Mouse (Mus musculus) kidney, postnatal 25 days (tissue): ENCODE results near the gene Kmt2e.

Experiments used
- DNase-seq, 2 experiments: peaks; one replicate each; pipeline ENCODE4 v3.0.0; 2021; ENCODE audit warnings: mixed read lengths in 2 of 2

Kmt2e gene

DNA sequence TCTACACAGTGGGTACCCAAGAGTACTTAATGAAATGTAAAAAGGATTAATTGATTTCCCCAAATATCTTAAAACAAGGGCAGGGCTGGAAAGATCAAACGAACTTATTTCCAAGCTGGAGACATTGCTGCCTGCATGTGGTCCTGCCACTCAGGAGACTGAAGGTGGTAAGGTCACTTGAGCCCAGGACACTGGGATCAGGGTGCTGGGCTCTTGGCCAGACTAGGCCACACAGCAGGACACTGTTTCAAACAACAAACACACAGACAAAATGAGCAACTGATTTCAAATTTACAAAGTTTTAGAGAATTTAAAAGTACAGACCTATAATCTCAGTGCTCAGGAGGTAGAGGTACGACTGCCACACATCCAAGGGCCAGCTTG, 23.5 kb upstream of the Kmt2e start:
- peak in 1 of 2 experiments; percentile 68 for DNase-seq

DNA sequence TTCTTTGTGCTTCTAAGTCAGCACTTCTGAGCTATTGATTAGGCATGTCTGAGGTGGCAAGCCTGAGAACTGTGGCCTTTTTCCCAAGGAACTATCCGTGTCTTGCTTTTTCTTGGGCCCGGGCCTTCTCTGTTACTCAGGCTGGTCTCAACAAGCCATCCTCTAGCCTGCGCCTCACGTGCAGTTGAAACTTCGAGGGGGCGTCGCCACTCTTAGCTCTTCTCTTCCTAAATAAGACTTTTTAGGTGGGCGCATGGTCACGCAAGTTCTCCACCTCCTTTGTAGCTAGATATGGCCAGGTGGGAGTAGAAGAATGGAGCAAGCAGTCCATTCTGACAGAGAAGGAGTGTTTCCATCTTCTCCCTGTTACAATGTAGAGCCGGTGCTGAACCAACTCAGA, 22.6 kb upstream of the Kmt2e start:
- no peak for DNase-seq

DNA sequence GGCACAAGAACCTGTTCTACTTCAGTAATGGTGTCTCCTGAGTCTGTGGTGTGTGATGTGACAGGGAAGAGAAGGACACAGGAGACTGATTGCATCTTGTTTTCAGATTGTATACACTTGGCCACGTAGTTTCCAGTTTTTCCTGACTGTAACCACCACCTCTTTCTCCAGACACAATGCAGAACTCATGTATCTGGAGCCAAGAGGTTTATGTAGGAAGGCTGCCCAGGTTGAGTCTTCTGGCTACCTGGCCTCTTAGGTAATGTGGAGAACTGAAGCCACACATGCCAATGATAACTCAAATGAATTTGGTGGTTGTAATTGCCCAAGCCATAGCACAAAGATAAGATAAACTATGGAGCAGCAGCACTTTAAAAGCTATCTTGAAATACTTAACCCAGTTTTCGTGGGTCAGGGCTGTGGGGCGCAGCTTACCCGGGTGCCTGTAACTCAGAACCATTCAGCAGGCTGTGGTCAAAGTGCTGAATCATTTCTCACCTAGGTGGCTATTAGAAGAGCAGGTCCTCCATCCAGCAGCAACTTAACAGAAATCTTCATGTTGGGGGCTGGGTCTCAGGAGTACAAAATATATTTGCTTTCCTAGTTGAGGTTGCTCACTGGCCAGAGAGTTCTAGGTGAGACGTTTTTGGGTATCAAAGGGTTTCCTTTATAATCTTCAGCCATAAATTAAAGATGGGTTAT, 21.8 kb upstream of the Kmt2e start:
- no peak for DNase-seq

DNA sequence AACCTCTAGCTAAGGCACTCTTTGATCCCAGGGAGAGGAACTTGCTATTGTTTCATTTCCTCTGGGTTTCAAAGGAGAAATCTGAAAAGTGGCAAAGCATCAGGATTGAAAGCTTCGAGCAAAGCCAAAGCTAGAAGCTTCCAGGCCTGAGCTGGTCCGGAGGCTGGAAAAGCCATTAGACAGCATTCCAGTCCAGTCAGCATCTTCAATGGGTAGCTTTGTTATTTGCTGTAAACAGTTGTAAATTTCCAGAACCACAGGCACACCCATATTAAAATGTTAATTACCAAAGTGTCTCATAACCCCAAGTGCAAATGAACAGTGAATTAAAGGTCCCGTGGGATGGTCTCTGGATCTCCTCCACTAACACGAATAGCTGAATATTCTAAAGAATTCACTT, 21.2 kb upstream of the Kmt2e start:
- DNase-seq, result peak; percentile 51 to 66

DNA sequence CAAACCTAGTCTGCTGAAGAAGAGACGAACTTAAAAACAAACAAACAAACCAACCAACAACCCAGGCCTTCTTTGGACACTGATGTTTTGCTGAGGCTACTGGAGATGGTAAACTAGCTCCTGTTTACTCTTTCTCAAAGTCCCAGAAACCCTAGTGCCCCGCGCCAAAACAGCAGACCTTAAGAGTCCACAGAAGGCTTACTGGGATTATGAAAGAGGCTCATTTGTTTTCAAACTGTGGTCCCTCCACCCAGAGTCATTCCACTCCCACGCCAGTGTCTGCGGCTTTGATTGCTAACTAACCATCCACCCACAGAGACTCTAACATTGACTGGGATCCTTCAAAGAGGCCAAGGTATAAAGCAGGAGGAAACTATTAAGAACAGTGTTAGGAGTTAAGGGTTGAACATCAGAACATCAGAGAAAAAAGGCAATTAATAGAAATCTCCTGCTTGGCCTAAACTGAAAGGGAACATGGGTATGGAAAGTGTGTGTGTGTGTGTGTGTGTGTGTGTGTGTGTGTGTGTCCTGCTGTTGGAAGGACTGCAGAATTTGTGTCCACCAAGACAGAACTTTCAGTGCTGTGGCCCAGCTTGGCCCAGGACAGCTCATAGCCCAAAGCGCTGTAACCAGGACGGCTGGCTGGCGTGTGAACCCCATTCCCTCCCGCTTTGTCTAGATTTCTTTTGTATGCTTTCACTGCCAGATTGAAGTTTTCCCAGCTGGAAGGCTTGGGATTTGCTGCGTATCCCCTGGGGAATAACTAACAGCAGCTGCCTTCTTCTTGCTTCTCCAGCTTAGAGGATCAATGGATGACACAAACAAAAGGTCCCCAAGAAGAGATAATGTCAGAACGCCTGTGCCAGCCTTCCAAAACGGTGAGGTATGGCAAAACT, 20.4 kb upstream of the Kmt2e start:
- peak; percentile 37 to 60 for DNase-seq

DNA sequence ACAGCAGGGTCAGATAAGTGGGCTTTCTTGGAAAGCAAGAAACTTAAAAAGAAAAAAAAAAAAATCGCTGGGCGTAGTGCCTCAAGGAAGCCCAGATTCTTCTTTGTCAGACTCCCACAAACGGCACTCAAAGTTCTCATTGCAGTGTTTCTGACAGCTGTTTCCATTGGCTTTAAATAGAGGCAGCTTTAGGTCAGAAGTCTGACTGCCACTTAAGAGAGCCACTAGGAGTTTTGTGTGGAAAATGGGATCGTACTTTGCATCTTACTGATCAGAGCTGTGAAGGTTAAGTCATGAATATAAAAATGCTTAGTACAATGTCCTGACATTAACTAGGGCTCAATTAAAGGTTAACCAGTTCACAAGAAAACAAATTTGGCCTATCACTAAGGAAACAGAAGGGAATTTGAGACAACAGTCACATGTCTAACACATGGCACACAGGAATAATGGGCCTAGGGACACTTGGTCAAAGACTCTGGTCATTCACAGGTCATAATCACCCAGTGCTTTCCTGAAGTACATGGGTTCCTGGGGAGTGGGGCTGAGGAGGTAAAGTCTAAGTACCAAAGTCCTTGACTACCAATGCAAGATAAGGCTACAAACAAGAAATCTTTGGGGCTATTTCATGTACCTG, 19.6 kb upstream of the Kmt2e start:
- DNase-seq, result peak; percentile 57 to 70

DNA sequence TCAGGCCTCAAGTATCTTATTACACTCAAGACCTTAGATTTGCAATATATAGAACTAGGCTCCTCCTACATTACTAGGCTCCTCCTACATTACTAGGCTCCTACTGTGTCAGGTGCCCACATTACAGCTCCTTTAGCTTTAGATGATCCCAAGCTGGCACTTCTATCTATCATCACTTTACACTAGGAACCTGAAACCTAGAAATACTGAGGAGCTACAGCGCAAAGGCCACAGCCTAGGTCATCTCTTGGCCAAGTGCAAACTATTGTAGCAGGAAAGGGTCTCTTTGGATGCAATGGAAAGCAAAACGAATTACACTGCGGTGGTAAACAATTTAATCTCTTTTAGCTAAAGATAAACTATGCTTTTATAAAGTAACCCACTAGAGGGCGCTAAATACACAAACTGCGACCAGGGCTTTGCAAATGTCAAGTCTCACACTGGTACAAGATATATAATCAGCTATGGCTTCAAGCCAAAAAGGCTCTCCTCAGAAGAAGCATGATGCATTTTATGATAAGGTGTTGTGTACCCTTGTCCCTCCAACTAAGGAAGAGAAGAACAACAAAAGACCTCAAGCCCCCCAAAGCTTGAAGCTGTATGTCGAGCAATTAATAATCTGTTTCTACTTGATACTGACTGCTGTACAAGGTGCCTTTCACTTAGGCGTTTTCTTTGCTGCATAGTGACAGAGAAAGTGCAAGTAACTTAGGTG, 18.5 kb upstream of the Kmt2e start:
- DNase-seq, result no peak

DNA sequence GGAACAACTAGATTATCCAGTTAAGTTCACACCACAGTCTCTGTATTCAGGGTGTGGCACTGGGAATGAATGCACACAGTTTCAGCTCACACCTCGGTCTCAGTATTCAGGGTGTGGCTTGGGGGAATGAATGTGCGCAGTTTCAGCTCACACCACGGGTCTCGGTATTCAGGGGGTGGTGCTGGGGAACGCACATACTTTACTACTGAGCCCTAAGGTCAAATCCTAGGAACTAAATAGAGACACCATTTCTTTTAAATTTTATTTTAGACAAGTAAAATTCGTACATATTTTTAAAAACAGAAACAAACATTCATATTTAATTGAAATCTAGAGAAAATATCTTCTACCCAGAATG, 18.0 kb upstream of the Kmt2e start:
- no peak for DNase-seq

DNA sequence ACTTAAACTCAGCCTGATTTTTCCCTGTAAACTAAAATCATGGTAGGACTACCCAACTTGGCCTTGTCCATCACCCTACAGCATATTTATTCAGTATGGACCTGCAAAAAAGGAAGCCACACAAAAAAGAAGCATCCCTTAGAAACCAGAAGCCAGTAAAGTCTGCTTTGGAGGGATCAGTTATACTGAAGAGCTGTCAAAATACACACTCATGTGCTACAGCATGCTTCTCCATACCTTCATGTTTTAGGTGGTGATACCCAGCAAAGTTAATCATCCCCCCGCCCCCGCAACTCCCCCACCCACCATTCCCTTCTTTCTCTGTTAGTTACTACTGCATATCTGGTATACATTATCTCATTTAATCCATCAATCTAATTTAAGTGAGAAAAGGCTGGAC, 16.5 kb upstream of the Kmt2e start:
- no peak for DNase-seq

DNA sequence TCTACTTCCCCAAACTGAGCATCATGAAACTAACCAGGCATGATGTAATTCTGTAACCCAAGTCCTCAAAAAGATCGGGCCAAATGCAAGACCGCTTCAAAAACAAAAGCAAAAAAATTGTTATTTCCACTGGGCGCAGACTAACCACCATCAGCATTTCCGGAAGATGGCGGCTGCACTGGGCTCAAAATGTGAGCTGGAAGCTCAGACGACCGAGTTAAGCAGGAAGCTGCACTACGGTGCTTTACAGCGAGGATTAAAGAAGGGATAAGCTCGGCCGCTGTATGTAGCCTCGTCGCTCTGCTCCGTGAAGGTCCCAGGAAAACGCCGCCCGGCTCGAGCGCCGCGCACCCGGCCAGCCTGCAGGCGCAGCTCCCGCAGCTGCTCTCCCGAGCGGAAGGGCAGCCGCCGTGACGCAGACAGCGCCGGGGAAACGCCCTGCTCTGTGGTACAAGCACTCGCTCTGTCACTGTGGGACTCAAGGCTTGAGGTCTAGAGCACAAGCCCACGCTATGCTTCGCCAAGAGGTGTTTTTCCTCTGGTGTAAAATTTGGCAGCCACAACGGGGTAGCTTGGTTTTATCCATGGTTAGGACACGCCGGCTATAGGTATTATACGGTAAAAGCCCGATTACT, 16.0 kb upstream of the Kmt2e start:
- DNase-seq, result peak; percentile 86 to 94

DNA sequence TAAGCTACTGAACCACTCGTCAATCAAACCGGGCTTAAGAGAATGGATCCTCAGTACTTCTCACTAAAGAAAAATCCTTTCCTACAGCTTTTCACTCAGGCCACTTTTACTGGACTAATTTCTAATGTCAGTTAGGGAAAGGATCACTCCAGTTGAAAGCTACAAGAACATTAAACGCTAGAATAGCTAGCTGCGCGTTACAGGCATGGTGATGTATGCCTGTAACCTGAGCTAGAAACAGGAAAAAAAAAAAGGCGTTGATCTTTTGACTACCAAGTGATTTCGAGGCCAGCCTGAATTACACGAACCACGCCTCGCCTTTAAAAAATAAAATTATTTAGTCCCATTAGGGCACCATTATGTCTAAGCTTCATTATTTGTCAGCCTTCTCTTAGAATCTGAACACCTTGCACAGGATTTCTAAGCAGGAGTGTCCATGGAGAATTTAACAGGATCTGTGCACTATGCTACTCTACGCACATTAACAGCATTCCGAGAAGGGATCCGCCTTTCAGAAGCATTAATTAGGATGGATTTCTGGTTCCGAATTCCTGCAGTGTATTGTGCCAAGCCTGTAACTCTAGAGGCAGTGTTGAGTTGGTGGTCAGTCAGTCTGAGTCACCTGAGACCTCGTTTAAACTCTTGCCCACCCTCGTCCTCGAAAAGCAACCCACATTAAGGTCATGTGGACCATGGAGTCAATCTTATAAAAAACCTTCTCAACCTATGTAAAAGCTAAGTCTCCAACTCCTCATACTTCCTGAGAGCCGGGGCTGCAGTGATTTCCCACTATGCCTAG, 15.2 kb upstream of the Kmt2e start:
- DNase-seq, result no peak

DNA sequence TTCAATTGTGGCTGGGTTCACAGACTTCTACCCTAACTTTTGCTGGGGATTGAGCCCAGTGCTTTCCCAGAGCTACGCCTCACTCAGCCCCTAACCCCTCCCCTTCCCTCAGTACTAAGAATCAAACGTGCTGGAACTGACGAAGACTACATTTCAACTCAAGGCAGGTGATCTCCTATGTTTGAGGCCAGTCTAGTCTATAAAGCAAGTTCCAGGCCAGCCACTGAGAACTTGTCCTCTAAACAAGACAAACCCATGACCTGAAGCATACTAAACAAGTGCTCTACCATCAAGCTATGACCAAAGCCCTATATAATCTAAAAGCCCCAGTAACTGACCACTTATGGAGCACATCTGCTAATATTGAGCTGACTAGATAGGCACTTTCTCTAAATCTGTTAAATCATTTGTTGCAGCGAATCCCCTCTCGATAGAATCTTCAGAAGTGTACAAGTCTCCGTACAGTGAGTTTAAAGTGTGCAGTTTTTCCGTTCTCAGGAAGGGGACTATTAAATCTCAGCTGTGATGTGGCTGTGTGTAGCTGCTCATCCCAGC, 14.5 kb upstream of the Kmt2e start:
- DNase-seq, result no peak

DNA sequence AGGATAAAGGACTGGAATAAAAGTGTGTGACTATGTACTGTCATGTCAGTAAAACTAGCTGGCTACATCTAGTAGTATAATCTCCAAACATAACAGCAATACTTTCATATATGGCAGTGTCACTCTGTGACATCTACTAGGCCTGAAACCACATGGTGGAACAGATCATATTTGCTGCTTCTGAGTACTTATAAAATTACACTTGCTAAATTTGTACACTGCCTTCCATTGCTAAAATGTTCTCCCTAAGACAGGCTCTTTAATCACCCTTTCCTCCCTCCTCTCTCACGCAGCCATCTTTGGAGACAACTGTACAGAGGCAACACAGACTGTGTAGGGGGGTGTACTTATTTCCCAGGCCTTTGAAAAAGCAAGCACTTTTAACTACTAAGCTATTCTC, 13.8 kb upstream of the Kmt2e start:
- no peak for DNase-seq

DNA sequence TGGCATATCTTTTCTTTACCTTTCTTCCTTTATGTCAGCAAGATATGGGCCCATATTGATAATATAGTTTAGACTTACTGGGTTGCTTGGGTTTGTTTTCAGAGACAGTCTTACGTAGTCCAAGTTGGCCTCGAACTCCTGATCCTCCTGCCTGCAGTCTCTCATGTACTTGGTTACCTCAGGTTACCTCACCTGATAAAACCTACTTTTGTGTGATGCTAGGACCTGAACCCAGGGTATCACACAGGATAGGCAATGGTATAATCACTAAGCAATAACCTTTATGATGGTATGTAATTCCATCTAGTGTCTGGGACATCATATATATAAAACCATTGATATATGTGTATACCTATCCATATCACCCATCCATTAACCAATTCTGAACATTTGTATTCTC, 12.8 kb upstream of the Kmt2e start:
- no peak for DNase-seq

DNA sequence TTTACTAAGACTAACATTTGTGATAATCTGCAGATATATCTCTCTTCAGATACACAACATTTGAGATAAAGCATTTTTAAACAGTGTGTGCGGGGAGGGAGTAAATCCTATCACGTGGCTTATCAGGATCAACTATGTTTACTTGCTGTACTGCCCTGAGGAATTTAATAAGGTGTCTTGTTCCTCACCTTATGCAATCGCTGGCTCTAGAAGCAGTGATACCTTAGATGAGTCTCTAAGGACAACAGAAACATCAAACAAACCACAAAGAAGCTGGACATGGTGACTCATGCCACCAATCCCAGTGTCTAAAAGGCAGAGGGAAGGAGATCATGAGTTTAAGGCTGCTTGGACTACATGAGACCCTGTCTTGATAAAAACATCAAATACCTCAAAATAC, 11.2 kb upstream of the Kmt2e start:
- DNase-seq, result no peak

DNA sequence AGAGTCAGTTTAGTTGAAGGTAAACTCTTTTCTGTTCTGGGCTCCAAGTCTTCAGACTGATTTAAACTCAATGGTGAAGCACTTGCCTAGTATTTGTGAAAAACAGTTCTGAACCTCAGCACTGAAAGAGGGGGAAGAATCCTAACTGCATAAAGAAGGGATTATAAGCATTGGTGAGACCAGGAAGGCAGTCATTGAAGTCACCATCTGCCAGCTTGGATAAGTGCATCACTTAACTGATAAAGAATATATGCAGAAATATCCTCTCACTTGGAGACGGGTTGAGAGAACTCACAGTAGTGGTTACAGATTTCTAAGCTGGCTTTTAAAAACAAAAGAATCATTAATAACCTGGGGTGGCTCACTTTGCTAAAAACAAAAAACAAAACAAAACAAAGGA, 6.7 kb upstream of the Kmt2e start:
- DNase-seq, result no peak

DNA sequence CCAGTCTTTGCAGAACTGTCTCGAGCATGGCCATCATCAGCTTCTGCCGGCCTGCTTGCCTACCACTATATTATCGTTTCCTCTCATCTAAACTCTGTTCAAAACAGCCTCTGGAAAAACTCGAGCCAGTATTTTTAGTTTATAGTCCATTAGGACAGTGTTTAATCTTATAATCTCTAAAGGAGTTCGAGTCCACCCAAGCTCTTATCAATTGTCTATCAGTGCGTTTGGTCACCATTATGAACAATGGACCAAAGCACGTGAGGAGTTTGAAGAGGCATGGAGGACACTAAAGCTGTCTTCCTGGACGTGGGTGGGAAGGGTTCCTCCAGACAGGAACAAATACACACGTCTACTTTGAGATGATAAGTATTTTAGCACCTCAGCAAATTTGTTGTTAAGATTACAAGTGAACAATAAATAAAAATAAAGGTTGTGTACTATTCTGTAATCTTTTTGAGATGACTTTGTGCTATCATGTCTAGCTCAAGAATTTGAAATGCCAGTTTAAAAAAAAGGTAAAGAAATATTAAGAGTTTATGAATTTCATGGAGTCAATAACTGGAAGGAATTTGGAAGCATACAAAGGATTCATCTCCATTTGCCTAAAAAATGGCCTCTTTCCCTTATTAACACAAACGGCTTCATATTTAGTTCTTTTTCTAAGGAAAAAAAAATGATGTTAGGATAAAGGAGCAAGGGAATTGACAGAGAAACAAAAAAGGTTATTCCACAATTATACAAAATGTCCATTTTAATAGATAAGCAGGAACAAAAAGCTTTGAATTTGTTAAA, 3.0 kb upstream of the Kmt2e start:
- no peak for DNase-seq

DNA sequence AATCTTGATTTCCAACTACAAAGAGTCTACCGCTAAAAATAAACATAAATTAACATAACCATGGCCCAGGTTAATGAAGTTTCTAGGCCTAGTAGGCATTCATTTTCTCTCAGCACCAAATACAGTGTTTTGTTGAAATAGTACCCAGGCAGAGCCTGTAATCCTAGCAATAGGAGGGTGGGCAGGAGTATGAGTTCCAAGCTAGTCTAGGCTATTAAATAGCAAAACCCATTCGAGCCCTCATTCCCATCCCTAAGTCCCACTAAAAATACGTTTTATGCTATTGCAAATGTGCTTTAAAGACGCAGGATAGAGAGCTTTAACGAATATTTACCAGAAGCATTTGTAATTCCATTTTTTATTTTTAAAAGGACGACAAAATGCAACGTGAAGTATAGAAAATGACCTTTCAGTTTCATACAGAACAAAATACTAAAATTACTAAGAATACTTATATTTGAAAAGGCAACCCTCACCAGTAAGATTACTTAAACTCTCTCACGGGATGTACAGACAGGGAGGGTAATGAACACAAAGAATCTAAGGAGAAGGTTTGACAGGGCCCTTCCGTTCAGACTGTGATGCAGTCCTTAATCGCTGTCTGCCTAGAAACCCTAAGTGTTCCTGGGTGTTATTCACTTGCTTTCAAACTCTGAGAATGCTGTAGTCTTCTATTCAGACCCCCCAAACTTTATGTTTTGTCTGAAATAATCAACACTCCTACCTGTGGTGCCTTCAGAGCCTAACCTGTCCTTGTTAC, 2.1 kb upstream of the Kmt2e start:
- no peak for DNase-seq

DNA sequence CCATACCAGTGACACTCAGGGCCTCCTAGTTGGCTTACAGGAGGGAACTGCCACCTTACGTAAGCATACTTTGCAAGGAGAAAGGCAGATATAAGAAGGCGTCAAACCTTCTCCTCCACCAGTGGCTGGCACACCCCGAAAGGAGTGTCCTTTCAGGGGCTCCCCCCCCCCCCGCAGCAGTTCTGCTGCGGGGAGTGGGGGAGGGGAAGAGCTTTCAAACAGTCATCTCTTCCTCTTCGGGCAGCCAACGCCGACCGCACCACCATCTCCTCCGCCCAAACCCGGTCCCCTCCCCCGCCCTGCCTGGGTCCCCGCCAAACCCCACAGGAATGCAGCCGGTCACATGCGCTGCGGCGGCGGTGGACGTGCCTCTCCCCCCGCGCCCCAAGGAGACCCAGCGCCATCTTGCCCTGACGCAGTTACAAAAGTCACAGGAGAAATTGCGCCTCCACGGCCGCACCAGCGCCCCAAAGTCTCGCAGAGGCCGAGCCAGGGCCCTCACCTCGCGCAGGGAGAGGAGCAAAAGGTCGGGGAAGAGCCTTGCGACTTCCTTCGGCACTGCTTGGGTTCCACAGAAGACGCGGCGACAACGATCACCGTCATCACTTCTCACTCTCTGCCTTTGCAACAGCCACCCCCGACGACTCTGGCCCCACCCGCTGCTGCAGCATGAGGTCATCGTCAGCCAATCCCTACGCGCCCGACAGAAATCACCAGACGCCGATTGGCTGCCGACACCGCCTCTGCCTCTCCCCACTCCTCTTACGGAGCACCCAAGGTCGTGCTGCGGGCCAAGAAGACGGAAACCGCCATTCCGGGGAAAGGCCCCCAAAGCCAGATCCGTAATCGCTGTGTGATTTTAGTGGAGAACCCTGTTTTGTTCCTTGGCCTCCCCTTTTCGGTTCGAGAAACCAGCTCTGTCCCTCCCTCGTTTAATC, 1.3 kb upstream of the Kmt2e start:
- DNase-seq, result peak; percentile 98 to 100
